Comparison of ENCODE assay signal across 7 mouse cellular contexts in the genomic region with DNA sequence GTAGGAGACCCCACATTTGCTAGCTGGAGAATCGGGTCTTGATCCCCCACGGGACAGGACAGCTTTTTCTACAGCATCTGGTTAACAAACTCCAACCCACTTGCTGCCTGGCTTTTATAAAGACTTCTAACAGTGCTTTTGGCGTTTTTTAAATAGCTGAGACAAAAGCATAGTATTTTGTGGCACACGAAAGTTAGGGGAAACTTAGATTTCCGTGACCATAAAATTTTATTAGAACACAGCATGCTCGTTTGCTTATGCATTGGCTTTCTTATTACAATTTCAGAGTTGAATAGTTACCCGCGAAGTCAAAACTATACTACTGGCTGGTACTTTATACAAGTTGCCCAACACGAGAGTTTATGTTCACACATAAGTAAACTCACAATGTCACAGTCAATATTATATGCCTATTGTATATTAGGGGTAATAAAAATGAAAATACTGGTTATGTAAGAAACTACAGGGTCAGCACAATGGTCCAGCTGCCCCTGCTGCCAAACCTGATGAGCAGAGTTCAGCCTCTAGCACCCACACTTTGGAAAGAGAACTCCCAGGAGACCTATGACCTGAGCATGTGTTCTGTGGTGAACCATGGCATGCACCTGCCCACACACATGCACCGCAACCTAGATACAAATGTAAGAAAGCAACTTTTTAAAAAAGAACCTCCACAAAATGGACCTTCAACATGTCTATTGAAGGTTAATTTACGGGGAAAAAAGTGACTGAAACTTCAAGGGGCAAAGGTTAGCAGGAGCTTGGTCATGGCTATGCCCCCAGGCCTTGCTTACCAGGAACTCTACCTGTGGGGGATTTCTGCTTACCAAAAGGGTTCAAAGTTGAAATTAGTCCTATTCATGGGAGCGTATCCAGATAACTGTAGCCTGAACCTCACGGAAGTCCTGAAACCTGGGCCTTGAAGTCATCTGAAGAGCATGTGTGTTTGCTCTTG. TPM values are rescaled to one million over a fixed set of nuclear protein-coding genes. Genes with fewer than 3 reads are reported as not detected.
DNase-seq lines count a peak whose midpoint lies in the region; ATAC-seq and TF ChIP-seq lines count a peak whose summit lies in the region.

No protein-coding gene starts in this region.

- H3K4me2 ChIP-seq in CH12.LX (ENCODE audit: insufficient read depth, low read depth, poor library complexity, severe bottlenecking) = peak overlapping the region; percentile 46
- H3K4me2 ChIP-seq in hindbrain, embryonic 13.5 days = peak overlapping the region; percentile 86
- peak overlapping the region; percentile 93 for H3K4me2 ChIP-seq in liver, embryonic 14.5 days (ENCODE audit: low read depth)

- TF ChIP-seq POLR2A in CH12.LX (IDR thresholded peaks at IDR 0.05; ENCODE audit: low read depth, low read length) = no peak

- H3K4me1 ChIP-seq in CH12.LX (ENCODE audit: control insufficient read depth in 1 of 2, insufficient read depth in 2 of 2) = peaks cover 2 to 26% of the 10 kb centered on the region in 2 experiments; a peak in 3 of 4 replicates
- H3K4me1 ChIP-seq in hindbrain, embryonic 13.5 days (replicated peaks) = peaks cover 16% of the 10 kb centered on the region; the same call in 1 of the 2 replicates
- peaks cover 6 to 16% of the 10 kb centered on the region in 2 experiments for H3K4me1 ChIP-seq in liver, embryonic 14.5 days (replicated peaks; ENCODE audit: control insufficient read depth in 2 of 2, insufficient read depth in 2 of 2, low read length in 1 of 2)

- no peaks in the 10 kb centered on the region for H3K9me3 ChIP-seq in CH12.LX (replicated peaks; ENCODE audit: low read length)
- H3K9me3 ChIP-seq in hindbrain, embryonic 13.5 days = no peaks in the 10 kb centered on the region
- no peaks in the 10 kb centered on the region for H3K9me3 ChIP-seq in liver, embryonic 14.5 days (ENCODE audit: control insufficient read depth, low read length)

- DNase-seq in A20 (ENCODE audit: low read depth, low spot score) (peak; percentile 29), CH12.LX (ENCODE audit: extremely low read depth) (no peak), MN1 (ENCODE audit: low spot score) (no peak)
- no peak for DNase-seq in liver, embryonic 14.5 days (ENCODE audit: low read depth in 3 of 3, low spot score in 3 of 3)
- DNase-seq in layer of hippocampus, postnatal 36 days = no peak
- no peak for DNase-seq in spleen, postnatal 14 days (ENCODE audit: low spot score in 2 of 2)

- TF ChIP-seq EP300 in CH12.LX (IDR thresholded peaks at IDR 0.05; ENCODE audit: low read length) = peak; percentile 29; the same call in 1 of the 2 replicates
- no peak for TF ChIP-seq EP300 in liver, embryonic 14.5 days (IDR thresholded peaks at IDR 0.05; ENCODE audit: low read depth)

- H3K36me3 ChIP-seq in CH12.LX (replicated peaks in 1 of 2; ENCODE audit: control insufficient read depth in 1 of 2, insufficient read depth in 1 of 2, low read length in 1 of 2) = peaks cover 3 to 14% of the 10 kb centered on the region in 2 experiments
- H3K36me3 ChIP-seq in hindbrain, embryonic 13.5 days = no peaks in the 10 kb centered on the region
- no peaks in the 10 kb centered on the region for H3K36me3 ChIP-seq in liver, embryonic 14.5 days (replicated peaks; ENCODE audit: control insufficient read depth, insufficient read depth, low read depth)

- H3K27me3 ChIP-seq in CH12.LX (replicated peaks) = no peaks in the 10 kb centered on the region
- H3K27me3 ChIP-seq in hindbrain, embryonic 13.5 days = peaks cover 8% of the 10 kb centered on the region; the same call in 1 of the 2 replicates
- H3K27me3 ChIP-seq in liver, embryonic 14.5 days (ENCODE audit: control insufficient read depth, insufficient read depth, low read length) = no peaks in the 10 kb centered on the region

- H3K4me3 ChIP-seq in CH12.LX (replicated peaks in 1 of 3; ENCODE audit: low read depth in 2 of 3, low read length in 2 of 3, poor library complexity in 1 of 3) = peak overlapping the region; percentile 65 to 95 (median 93)
- peak overlapping the region; percentile 81 for H3K4me3 ChIP-seq in hindbrain, embryonic 13.5 days
- H3K4me3 ChIP-seq in liver, embryonic 14.5 days (ENCODE audit: insufficient read depth in 1 of 2, low read depth in 2 of 2, low read length in 2 of 2) = peak overlapping the region; percentile 72 to 80

- ATAC-seq in hindbrain, embryonic 13.5 days (ENCODE audit: low FRiP score) = no peak
- no peak for ATAC-seq in liver, embryonic 14.5 days (ENCODE audit: insufficient read depth)

- 66% methylated on average over 13 of the region's 13 CpGs for WGBS in hindbrain, embryonic 13.5 days
- WGBS in liver, embryonic 14.5 days (ENCODE audit: insufficient replicate concordance) = 51% methylated on average over 13 of the region's 13 CpGs

- in situ Hi-C loops in CH12.LX (cut with MboI; ENCODE audit: low pct_ligation_motif_present, low pct_unique_long_range_greater_than_20kb, low sequenced_read_pairs) = no loop called here

- no peak for TF ChIP-seq RAD21 in CH12.LX (IDR thresholded peaks at IDR 0.05; ENCODE audit: low read depth, low read length)

- H3K9ac ChIP-seq in CH12.LX (ENCODE audit: insufficient read depth, low read depth) = peak overlapping the region; percentile 59; the same call in 1 of the 2 replicates
- peak overlapping the region; percentile 81 for H3K9ac ChIP-seq in hindbrain, embryonic 13.5 days
- H3K9ac ChIP-seq in liver, embryonic 14.5 days (replicated peaks) = peak overlapping the region; percentile 62

- dilution Hi-C loops in CH12.LX (cut with MboI; ENCODE audit: extremely low pct_ligation_motif_present, extremely low pct_unique_long_range_greater_than_20kb, low sequenced_read_pairs) = no loop called here

- H3K27ac ChIP-seq in CH12.LX (ENCODE audit: insufficient read depth, low read depth) = no peak overlapping the region
- H3K27ac ChIP-seq in hindbrain, embryonic 13.5 days = no peak overlapping the region
- no peak overlapping the region for H3K27ac ChIP-seq in liver, embryonic 14.5 days

- H3K79me2 ChIP-seq in CH12.LX (replicated peaks; ENCODE audit: control insufficient read depth, extremely low read depth, insufficient read depth, poor library complexity, severe bottlenecking) = peaks cover 20% of the 10 kb centered on the region

- TF ChIP-seq CTCF in CH12.LX (conservative IDR thresholded peaks at IDR 0.05 in 1 of 2, IDR thresholded peaks at IDR 0.05 in 1 of 2; ENCODE audit: low read depth in 2 of 2, low read length in 2 of 2) = no peak
- TF ChIP-seq CTCF in liver, embryonic 14.5 days (IDR thresholded peaks at IDR 0.05; ENCODE audit: low read depth) = no peak

TF ChIP-seq in CH12.LX, 34 proteins besides CTCF, POLR2A, EP300 and RAD21:
- TF ChIP-seq TCF12 (IDR thresholded peaks at IDR 0.05; ENCODE audit: low read depth, low read length) = peak; percentile 25; the same call in 1 of the 2 replicates
- no peak for TF ChIP-seq ELF1 (IDR thresholded peaks at IDR 0.05; ENCODE audit: low read depth, low read length)
- peak; percentile 66; the same call in 1 of the 2 replicates for TF ChIP-seq MXI1 (IDR thresholded peaks at IDR 0.05; ENCODE audit: low read depth, low read length)
- peak; percentile 35; the same call in 1 of the 2 replicates for TF ChIP-seq MAX (IDR thresholded peaks at IDR 0.05; ENCODE audit: low read length)
- no peak for TF ChIP-seq NELFE (IDR thresholded peaks at IDR 0.05; ENCODE audit: low read depth, low read length)
- TF ChIP-seq BHLHE40 (IDR thresholded peaks at IDR 0.05; ENCODE audit: low read depth, low read length) = peak; percentile 43; the same call in 1 of the 2 replicates
- TF ChIP-seq MAZ (IDR thresholded peaks at IDR 0.05; ENCODE audit: low read depth, low read length) = no peak
- no peak for TF ChIP-seq SMC3 (IDR thresholded peaks at IDR 0.05; ENCODE audit: low read depth, low read length)
- TF ChIP-seq MAFK (IDR thresholded peaks at IDR 0.05; ENCODE audit: insufficient replicate concordance, low read length) = peak; percentile 20; the same call in 1 of the 2 replicates

RNA-seq across cellular contexts. Expression of a gene that starts 0.8 kb away (rescaled TPM):
- total RNA-seq in CH12.LX (2012; rRNA removed) (9.1 and 9.8 TPM in 2 replicates), CH12.LX (2014; rRNA removed) (10.1 and 10.2 TPM in 2 replicates)
- polyA plus RNA-seq in CH12.LX (2012; ENCODE audit: insufficient read length, low read depth) = 7.5 and 9.7 TPM in 2 replicates
- polyA plus RNA-seq in hindbrain, embryonic 13.5 days (2015; fragmentation: Nextera tagmentation; extraction: Ambion mirVana) = 8.5 and 9.8 TPM in 2 replicates
- polyA plus RNA-seq in liver, embryonic 14.5 days (2012; rRNA removed) = 3.3 and 3.5 TPM in 2 replicates
- polyA plus RNA-seq in liver, embryonic 14.5 days (2014; fragmentation: Nextera tagmentation; extraction: Ambion mirVana) = 2.6 and 3.5 TPM in 2 replicates
- 1 to 10 TPM; 9.5 to 9.6 TPM for total RNA-seq in layer of hippocampus, postnatal 36 days (2021)

RNA-seq across cellular contexts. Expression of a gene that starts 0.9 kb away (rescaled TPM):
- total RNA-seq in CH12.LX (2012; rRNA removed) = 122 and 131 TPM in 2 replicates
- 175 and 188 TPM in 2 replicates for total RNA-seq in CH12.LX (2014; rRNA removed)
- 110 and 125 TPM in 2 replicates for polyA plus RNA-seq in CH12.LX (2012; ENCODE audit: insufficient read length, low read depth)
- 45.9 and 54.5 TPM in 2 replicates for polyA plus RNA-seq in hindbrain, embryonic 13.5 days (2015; fragmentation: Nextera tagmentation; extraction: Ambion mirVana)
- 18.5 and 29.8 TPM in 2 replicates for polyA plus RNA-seq in liver, embryonic 14.5 days (2012; rRNA removed)
- polyA plus RNA-seq in liver, embryonic 14.5 days (2014; fragmentation: Nextera tagmentation; extraction: Ambion mirVana) = 56.9 and 58.6 TPM in 2 replicates
- total RNA-seq in layer of hippocampus, postnatal 36 days (2021) = 10 to 100 TPM; 30.9 to 34.4 TPM

RNA-seq across cellular contexts. Expression of a gene that starts 38.1 kb away (rescaled TPM):
- 17.6 and 29.3 TPM in 2 replicates for total RNA-seq in CH12.LX (2012; rRNA removed)
- total RNA-seq in CH12.LX (2014; rRNA removed) = 41.7 and 45.0 TPM in 2 replicates
- 27.2 and 47.1 TPM in 2 replicates for polyA plus RNA-seq in CH12.LX (2012; ENCODE audit: insufficient read length, low read depth)
- 15.2 and 15.8 TPM in 2 replicates for polyA plus RNA-seq in hindbrain, embryonic 13.5 days (2015; fragmentation: Nextera tagmentation; extraction: Ambion mirVana)
- polyA plus RNA-seq in liver, embryonic 14.5 days (2012; rRNA removed) = 5.2 and 7.7 TPM in 2 replicates
- 23.0 and 27.9 TPM in 2 replicates for polyA plus RNA-seq in liver, embryonic 14.5 days (2014; fragmentation: Nextera tagmentation; extraction: Ambion mirVana)
- total RNA-seq in layer of hippocampus, postnatal 36 days (2021) = 10 to 100 TPM; 13.8 to 14.5 TPM
